Mouse (Mus musculus): ENCODE measurements at regions not wholly inside any gene's neighbourhood (a gene's known extent, or its start where the extent isn't known, plus 50 kb on each side); places are given as distances from the start of the nearest gene placed in this dataset.

DNA sequence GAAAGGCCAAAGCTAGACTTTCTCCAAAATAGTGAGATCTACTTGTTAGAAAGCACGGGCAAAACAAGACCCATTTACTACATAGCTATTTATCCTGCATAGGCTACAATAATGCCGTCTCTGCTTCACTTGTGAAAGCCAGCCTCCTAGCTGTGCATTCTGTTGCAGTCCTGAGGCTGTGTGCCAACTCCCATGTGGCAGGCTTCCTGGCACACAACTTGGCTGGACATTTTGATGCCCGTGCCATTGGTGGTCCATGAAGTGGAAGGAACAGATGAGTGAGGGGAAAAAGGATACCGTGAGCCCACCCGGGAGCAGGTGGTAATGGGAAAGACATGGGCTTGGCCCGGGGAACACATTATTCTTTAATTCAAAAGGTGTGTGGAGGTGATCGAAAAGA lies 120.4 kb downstream of the Csl start:
- Histone ChIP-seq H3K36me3 (no peaks in the 10 kb centered on the region), H3K27me3 (no peaks in the 10 kb centered on the region), H3K4me2 (no peak overlapping the region), H3K27ac (no peak overlapping the region), H3K9ac (no peak overlapping the region), H3K4me3 (no peak overlapping the region), H3K9me3 (no peaks in the 10 kb centered on the region), H3K4me1 (0 out of 2 replicates have a peak, but pooled peaks cover 7% of the 10 kb centered on the region)
- 80% methylated on average over 7 of the region's 7 CpGs for WGBS
- no peak for ATAC-seq (ENCODE audit: borderline replicate concordance, extremely low read depth, low FRiP score, low TSS enrichment)

DNA sequence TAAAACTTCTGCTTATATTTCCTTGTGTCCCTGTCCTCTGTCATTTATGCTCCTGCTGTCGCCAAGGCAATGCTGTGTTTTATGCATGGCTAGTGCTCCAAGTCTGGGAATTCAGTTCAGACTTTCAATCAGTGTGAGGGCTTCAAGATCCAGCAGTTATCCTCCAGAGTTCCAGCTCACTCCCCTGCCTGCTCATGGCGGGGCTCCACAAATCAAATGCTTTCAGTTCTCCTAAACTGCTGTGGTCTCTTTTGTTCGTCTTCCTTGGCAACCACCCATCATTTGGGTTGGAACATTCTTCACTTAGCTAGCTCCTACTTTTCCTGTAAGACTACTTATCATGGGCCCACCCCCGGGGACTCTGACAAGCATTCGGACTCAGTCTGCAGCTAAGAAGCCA lies 120.0 kb downstream of the Csl start:
- Histone ChIP-seq H3K9me3 (no peaks in the 10 kb centered on the region), H3K9ac (no peak overlapping the region), H3K27me3 (no peaks in the 10 kb centered on the region), H3K4me2 (no peak overlapping the region), H3K4me1 (0 out of 2 replicates have a peak, but pooled peaks cover 7% of the 10 kb centered on the region), H3K36me3 (no peaks in the 10 kb centered on the region), H3K27ac (no peak overlapping the region), H3K4me3 (no peak overlapping the region)
- no peak for ATAC-seq (ENCODE audit: borderline replicate concordance, extremely low read depth, low FRiP score, low TSS enrichment)
- 49% methylated on average over 5 of the region's 5 CpGs for WGBS

DNA sequence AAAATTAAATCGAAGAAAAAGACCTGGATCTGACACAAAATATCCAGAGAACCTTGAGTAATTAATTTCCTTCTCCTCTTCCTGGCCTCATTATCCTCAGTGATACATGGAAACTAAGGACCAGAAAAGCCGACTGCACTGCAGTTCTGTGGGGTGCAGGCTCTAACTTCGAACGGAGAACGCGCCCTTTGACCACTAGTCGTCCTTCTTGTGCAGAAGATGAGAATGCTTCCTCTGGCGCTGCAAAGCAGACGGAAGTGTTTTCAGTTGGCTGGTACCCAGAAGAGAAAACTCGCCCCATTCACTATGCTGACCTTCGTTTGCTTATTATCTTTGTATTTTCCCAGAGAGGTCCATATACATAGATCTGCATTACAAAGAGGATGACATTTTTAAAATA lies 117.7 kb downstream of the Csl start:
- 8% methylated on average over 11 of the region's 11 CpGs for WGBS
- H3K36me3 ChIP-seq: no peaks in the 10 kb centered on the region
- no peak overlapping the region for H3K9ac ChIP-seq
- no peaks in the 10 kb centered on the region for H3K27me3 ChIP-seq
- H3K9me3 ChIP-seq: no peaks in the 10 kb centered on the region
- H3K27ac ChIP-seq: no peak overlapping the region
- H3K4me3 ChIP-seq: no peak overlapping the region
- H3K4me2 ChIP-seq: no peak overlapping the region
- H3K4me1 ChIP-seq: 0 out of 2 replicates have a peak, but pooled peaks cover 7% of the 10 kb centered on the region
- peak; percentile 65; the same call in 1 of the 2 replicates for ATAC-seq (ENCODE audit: borderline replicate concordance, extremely low read depth, low FRiP score, low TSS enrichment)

DNA sequence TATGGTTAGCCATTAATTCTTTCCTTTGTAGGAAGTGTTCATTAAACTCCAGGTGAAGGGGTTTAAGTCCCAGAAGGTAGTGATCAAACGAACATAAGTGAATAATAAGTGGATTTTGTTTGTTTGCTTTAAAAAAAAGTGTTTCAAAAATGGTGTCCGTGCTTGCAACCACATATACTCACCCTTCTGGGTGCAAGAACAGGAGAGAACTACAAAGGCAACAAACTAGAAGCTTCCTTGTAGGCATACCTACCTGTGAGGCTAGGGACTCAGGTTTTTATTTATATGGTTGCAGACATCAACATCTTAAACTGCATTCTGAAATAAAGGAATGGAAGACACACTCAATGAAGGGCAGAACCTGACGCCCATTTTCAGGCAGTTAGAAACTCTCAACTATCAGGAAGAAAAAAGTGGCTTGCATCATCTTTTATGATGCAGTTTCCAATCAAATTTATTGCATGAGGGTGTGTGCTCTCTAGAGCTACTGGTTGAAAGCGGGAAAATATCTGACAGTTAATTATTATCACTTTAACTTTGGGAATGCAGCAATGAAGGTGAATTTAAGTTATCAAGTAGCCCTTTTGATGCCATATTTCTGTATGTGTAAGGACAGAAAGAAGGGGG lies 117.1 kb downstream of the Csl start:
- Histone ChIP-seq H3K9ac (no peak overlapping the region), H3K4me3 (no peak overlapping the region), H3K4me2 (no peak overlapping the region), H3K9me3 (no peaks in the 10 kb centered on the region), H3K27me3 (no peaks in the 10 kb centered on the region), H3K27ac (no peak overlapping the region), H3K4me1 (0 out of 2 replicates have a peak, but pooled peaks cover 7% of the 10 kb centered on the region), H3K36me3 (no peaks in the 10 kb centered on the region)
- ATAC-seq (ENCODE audit: borderline replicate concordance, extremely low read depth, low FRiP score, low TSS enrichment): no peak
- WGBS: 52% methylated on average over 4 of the region's 4 CpGs

DNA sequence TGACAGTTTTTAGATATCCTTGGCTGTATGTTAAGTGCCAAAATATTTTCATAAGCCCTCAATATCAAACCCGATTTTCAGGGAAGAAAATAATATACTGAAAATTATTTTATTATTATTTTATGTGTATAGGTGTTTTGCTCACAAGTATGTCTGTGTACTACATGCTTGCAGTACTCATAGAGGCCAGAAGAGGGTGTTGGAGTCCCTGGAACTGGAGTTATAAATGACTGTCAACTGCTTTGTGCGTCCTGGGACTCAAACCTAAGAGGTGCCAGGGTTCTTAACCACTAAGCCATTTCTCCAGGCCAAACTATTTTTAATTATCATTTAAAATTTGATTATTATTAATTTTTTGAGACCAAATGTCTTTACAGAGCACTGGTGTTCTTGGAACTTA lies 114.5 kb downstream of the Csl start:
- H3K4me3 ChIP-seq: no peak overlapping the region
- no peaks in the 10 kb centered on the region for H3K27me3 ChIP-seq
- no peak overlapping the region for H3K4me2 ChIP-seq
- no peak for ATAC-seq (ENCODE audit: borderline replicate concordance, extremely low read depth, low FRiP score, low TSS enrichment)
- no peak overlapping the region for H3K9ac ChIP-seq
- no peak overlapping the region for H3K27ac ChIP-seq
- H3K9me3 ChIP-seq: no peaks in the 10 kb centered on the region
- H3K4me1 ChIP-seq: no peaks in the 10 kb centered on the region
- no peaks in the 10 kb centered on the region for H3K36me3 ChIP-seq
- 52% methylated on average over 2 of the region's 2 CpGs for WGBS

DNA sequence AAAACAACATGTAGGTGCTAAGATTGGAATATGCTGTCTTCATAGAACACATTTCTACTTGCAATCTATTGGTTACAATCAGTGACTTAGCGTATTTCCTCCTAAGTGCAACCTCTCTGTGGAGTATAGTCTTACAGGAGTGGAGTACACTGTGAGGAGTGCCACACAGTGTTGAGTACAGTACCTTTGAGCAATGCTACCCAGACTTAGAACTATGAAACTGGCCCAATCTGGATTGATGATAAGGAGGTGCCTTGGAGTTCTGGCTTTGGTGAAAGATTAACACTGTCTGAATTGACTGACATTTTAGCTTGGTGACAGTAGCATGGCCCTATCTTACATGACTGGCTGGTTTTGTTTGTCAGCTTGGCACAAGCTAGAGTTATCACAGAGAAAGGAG lies 107.4 kb downstream of the Csl start:
- H3K9me3 ChIP-seq: no peaks in the 10 kb centered on the region
- no peak overlapping the region for H3K9ac ChIP-seq
- no peak overlapping the region for H3K4me3 ChIP-seq
- no peaks in the 10 kb centered on the region for H3K36me3 ChIP-seq
- WGBS: 93% methylated on average over 1 of the region's 1 CpGs
- no peak for ATAC-seq (ENCODE audit: borderline replicate concordance, extremely low read depth, low FRiP score, low TSS enrichment)
- no peak overlapping the region for H3K4me2 ChIP-seq
- H3K4me1 ChIP-seq: no peaks in the 10 kb centered on the region
- no peak overlapping the region for H3K27ac ChIP-seq
- H3K27me3 ChIP-seq: no peaks in the 10 kb centered on the region

DNA sequence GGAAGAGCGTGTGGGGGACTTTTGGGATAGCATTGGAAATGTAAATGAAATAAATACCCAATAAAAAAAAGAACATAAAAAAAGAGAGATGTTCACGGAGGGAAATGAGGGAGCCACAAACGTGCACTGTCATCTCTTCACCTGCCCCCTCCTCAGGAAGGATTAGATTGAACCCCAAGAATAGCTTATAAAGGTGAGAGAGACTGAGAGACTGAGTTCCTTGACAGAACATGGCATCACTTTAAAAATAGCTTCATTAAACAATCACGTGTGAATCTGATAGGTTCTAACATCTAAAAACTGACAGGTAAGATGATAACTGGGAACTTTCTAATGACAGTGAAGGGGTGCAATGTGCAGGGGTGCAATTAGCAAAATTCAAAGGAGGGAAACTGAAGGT lies 105.2 kb downstream of the Csl start:
- no peak overlapping the region for H3K27ac ChIP-seq
- WGBS: 82% methylated on average over 4 of the region's 4 CpGs
- ATAC-seq (ENCODE audit: borderline replicate concordance, extremely low read depth, low FRiP score, low TSS enrichment): no peak
- no peaks in the 10 kb centered on the region for H3K9me3 ChIP-seq
- no peaks in the 10 kb centered on the region for H3K36me3 ChIP-seq
- no peaks in the 10 kb centered on the region for H3K27me3 ChIP-seq
- H3K4me2 ChIP-seq: no peak overlapping the region
- H3K9ac ChIP-seq: no peak overlapping the region
- no peaks in the 10 kb centered on the region for H3K4me1 ChIP-seq
- no peak overlapping the region for H3K4me3 ChIP-seq

DNA sequence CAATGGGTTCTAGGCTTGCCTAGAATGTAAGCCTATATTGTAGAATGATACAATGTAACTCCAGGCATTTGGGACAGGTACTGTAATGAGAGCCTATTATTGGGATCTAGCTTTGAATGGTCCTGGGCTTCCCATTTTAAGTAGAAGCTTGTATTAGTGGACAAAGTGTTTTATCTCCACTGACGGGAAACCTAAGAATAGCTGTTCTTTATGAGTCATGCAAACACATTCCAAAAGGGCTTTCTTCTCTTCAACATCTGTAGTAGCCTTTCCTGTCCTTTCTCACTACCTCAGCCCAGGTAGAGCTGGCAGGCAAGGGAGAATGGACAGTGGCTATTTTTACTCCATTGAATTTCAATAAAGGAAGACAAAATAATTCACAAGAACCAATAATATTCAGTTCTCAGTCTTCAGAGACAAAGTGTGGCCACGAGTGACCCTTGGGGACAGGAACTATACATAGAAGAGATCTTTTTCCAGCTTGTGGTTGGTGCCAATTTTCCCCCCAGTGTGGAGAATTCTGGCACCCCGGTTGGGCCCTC lies 82.8 kb downstream of the Csl start:
- Histone ChIP-seq H3K36me3 (no peaks in the 10 kb centered on the region), H3K4me1 (peaks cover 2% of the 10 kb centered on the region; the same call in 1 of the 2 replicates), H3K27ac (no peak overlapping the region), H3K9ac (no peak overlapping the region), H3K9me3 (no peaks in the 10 kb centered on the region), H3K27me3 (no peaks in the 10 kb centered on the region), H3K4me3 (no peak overlapping the region), H3K4me2 (no peak overlapping the region)
- 57% methylated on average over 3 of the region's 3 CpGs for WGBS
- ATAC-seq (ENCODE audit: borderline replicate concordance, extremely low read depth, low FRiP score, low TSS enrichment): no peak

DNA sequence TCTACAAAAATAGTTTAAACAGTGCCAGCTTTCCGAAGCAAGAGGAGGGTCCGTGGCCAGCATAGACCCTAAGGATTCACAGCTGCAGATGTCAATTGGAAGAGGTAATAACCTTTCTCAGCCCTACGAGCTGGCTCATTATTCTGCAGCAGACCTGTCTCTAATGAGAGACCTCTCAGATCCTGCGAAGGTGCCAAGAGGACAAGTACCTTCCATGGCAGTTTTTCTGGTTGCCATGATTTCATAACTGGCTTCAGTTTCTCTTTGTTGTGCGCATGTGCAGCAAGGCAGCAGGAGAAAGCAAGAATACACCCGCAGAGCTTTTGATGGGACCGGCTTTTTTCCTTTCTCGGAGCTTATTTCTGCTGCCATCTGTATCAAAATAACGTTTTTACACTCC lies 81.4 kb downstream of the Csl start:
- Histone ChIP-seq H3K4me1 (peaks cover 5% of the 10 kb centered on the region; the same call in 1 of the 2 replicates), H3K4me3 (no peak overlapping the region), H3K27ac (no peak overlapping the region), H3K9me3 (no peaks in the 10 kb centered on the region), H3K9ac (no peak overlapping the region), H3K4me2 (no peak overlapping the region), H3K36me3 (no peaks in the 10 kb centered on the region), H3K27me3 (no peaks in the 10 kb centered on the region)
- WGBS: 83% methylated on average over 9 of the region's 9 CpGs
- no peak for ATAC-seq (ENCODE audit: borderline replicate concordance, extremely low read depth, low FRiP score, low TSS enrichment)

DNA sequence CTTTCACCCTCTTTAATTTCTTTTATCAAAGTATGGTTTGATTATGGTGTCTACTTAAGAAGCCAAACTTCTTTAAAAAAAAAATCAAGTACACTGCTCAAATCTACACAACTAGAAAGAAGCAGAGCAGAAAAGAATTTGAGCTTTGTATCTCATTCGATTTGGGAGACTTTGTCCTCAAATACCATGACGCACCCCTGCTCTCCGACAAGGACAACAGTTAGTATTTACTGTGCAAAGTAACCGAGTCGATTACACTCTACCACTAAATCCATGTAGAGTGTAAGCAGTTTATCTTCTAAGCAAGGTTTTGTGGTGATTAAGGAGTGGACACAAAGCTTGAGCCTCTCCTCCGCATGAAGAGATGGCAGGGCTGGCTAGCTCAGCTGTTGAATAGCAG lies 79.6 kb downstream of the Csl start:
- H3K4me1 ChIP-seq: peaks cover 5% of the 10 kb centered on the region; the same call in 1 of the 2 replicates
- no peak overlapping the region for H3K4me2 ChIP-seq
- WGBS: 78% methylated on average over 6 of the region's 6 CpGs

DNA sequence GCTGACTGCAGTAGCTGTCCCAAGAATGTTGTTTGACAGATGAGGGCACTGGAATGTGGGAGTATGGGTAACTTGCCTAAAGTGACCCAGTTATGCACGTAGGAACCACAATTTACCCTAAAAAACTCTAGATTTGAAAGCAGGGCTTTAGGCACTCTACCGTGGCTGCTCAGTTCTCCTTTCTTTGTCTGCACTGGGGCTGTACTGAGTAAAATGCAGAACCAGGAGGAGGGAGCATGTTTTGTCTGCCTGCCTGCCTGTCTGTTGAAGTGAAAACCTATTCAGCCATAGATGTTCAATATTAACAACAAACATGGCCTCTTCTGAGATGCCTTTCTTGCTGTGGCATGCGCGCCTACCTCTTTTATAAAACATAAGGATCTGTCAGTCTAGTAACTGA lies 77.5 kb downstream of the Csl start:
- no peak overlapping the region for H3K4me2 ChIP-seq
- H3K4me3 ChIP-seq: no peak overlapping the region
- ATAC-seq (ENCODE audit: borderline replicate concordance, extremely low read depth, low FRiP score, low TSS enrichment): no peak
- no peaks in the 10 kb centered on the region for H3K27me3 ChIP-seq
- WGBS: 60% methylated on average over 4 of the region's 4 CpGs
- H3K27ac ChIP-seq: no peak overlapping the region
- no peaks in the 10 kb centered on the region for H3K36me3 ChIP-seq
- no peak overlapping the region for H3K9ac ChIP-seq
- peaks cover 5% of the 10 kb centered on the region; the same call in 1 of the 2 replicates for H3K4me1 ChIP-seq
- no peaks in the 10 kb centered on the region for H3K9me3 ChIP-seq

More for the DNA sequence above, 79.6 kb downstream of the Csl start:
- no peak overlapping the region for H3K9ac ChIP-seq
- no peak for ATAC-seq (ENCODE audit: borderline replicate concordance, extremely low read depth, low FRiP score, low TSS enrichment)
- H3K27me3 ChIP-seq: no peaks in the 10 kb centered on the region
- no peaks in the 10 kb centered on the region for H3K9me3 ChIP-seq
- H3K36me3 ChIP-seq: no peaks in the 10 kb centered on the region
- H3K4me3 ChIP-seq: no peak overlapping the region
- no peak overlapping the region for H3K27ac ChIP-seq

DNA sequence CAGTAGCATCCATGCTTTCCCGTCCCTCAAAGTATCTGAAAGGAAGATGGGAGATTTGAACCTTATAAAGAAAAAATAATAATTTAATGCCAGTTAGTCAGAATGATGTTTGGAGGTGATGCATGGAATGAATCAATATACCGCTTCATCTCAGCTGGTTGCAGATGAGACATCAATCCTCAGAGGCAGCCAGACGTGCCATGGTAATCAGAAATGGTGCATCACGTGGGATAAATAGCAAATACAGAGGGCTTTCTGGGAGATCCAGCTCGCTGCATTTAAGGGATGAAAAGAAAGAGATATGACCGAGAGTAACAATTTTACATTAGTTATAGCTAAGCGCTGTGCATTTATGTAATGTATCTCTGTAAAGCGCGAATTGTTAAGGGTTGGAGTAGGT lies 77.1 kb downstream of the Csl start:
- no peaks in the 10 kb centered on the region for H3K9me3 ChIP-seq
- H3K9ac ChIP-seq: no peak overlapping the region
- no peak overlapping the region for H3K4me3 ChIP-seq
- H3K27ac ChIP-seq: no peak overlapping the region
- H3K36me3 ChIP-seq: no peaks in the 10 kb centered on the region
- H3K27me3 ChIP-seq: no peaks in the 10 kb centered on the region
- no peak overlapping the region for H3K4me2 ChIP-seq
- H3K4me1 ChIP-seq: peaks cover 5% of the 10 kb centered on the region; the same call in 1 of the 2 replicates
- WGBS: 88% methylated on average over 9 of the region's 9 CpGs
- ATAC-seq (ENCODE audit: borderline replicate concordance, extremely low read depth, low FRiP score, low TSS enrichment): no peak

All from lung, embryonic 15.5 days (tissue).